Mouse (Mus musculus) hindbrain, embryonic 15.5 days (tissue): ENCODE measurements at regions not wholly inside any gene's neighbourhood (a gene's known extent, or its start where the extent isn't known, plus 50 kb on each side); places are given as distances from the start of the nearest gene placed in this dataset.

Experiments used
- ATAC-seq: fragments of 200-750 bp; cut with Nextera tagmentation; 2 replicates; pipeline ENCODE4 v1.8.0; 2017; ENCODE audit warnings: low read depth, moderate number of reproducible peaks, moderate TSS enrichment; ENCODE audit not compliant: low FRiP score
- H3K27ac ChIP-seq: fragments of 300-500 bp; sonication (generic); replicated peaks from 2 replicates; pipeline ENCODE4 v1.5.1; 2015; ENCODE audit warnings: mild to moderate bottlenecking, inconsistent platforms
- H3K27me3 ChIP-seq: fragments of 300-500 bp; sonication (generic); 2 replicates; pipeline ENCODE4 v1.6.1; 2015; ENCODE audit warnings: control low read depth, inconsistent platforms
- H3K36me3 ChIP-seq: fragments of 300-500 bp; sonication (generic); 2 replicates; pipeline ENCODE4 v1.6.1; 2015; ENCODE audit warnings: control low read depth, inconsistent platforms
- H3K4me1 ChIP-seq: fragments of 300-500 bp; sonication (generic); replicated peaks from 2 replicates; pipeline ENCODE4 v1.6.1; 2015; ENCODE audit warnings: control low read depth, inconsistent platforms
- H3K4me2 ChIP-seq: fragments of 300-500 bp; sonication (generic); 2 replicates; pipeline ENCODE4 v1.6.1; 2015; ENCODE audit warnings: moderate library complexity, mild to moderate bottlenecking, inconsistent platforms
- H3K4me3 ChIP-seq: fragments of 300-500 bp; sonication (generic); 2 replicates; pipeline ENCODE4 v1.5.1; 2015; ENCODE audit warnings: mild to moderate bottlenecking, inconsistent platforms
- H3K9ac ChIP-seq: fragments of 300-500 bp; sonication (generic); 2 replicates; pipeline ENCODE4 v1.6.1; 2015; ENCODE audit warnings: inconsistent platforms
- H3K9me3 ChIP-seq: fragments of 300-500 bp; sonication (generic); 2 replicates; pipeline ENCODE4 v1.6.1; 2016; ENCODE audit warnings: control low read depth, inconsistent platforms
- WGBS: fragments of 180-500 bp; shearing (Covaris S2); methylation state at CpG from one replicate; pipeline ENCODE4 v1.1.7; 2015; 5-methylcytosine and 5-hydroxymethylcytosine counted together

GRCm38 (mm10) chr5:103304975-103305374, 93.8 kb upstream of the Mapk10 start:
- 89% methylated on average over 1 of the region's 1 CpGs for WGBS
- Histone ChIP-seq H3K4me3 (no peak overlapping the region), H3K4me2 (no peak overlapping the region), H3K27me3 (no peaks in the 10 kb centered on the region), H3K4me1 (peaks cover 4% of the 10 kb centered on the region; the same call in 1 of the 2 replicates), H3K27ac (no peak overlapping the region), H3K9me3 (no peaks in the 10 kb centered on the region), H3K9ac (no peak overlapping the region), H3K36me3 (no peaks in the 10 kb centered on the region)
- no peak for ATAC-seq

DNA sequence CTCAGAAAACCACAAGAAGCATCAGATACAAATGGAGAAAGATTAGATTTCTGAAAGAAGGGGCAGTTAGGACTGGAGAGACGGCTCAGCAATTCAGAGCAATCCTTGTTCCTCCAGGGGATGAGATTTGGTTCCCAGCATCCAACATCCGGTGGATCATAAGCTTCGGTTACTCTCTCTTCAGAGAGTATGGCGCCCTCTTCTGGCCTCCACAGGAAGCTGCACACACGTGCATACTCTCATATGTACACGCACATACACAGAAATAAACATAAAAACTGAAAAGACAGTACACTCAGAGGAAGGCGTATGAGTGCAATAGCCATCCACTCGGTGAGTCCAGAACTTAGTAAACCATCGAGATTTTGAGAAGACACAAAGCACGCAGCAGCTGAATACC, 91.6 kb upstream of the Mapk10 start:
- no peak overlapping the region for H3K27ac ChIP-seq
- no peak for ATAC-seq
- whole genome bisulfite sequencing = 95% methylated on average over 10 of the region's 10 CpGs
- H3K9ac ChIP-seq = no peak overlapping the region
- no peaks in the 10 kb centered on the region for H3K9me3 ChIP-seq
- H3K27me3 ChIP-seq = no peaks in the 10 kb centered on the region
- H3K4me2 ChIP-seq = no peak overlapping the region
- no peaks in the 10 kb centered on the region for H3K36me3 ChIP-seq
- H3K4me3 ChIP-seq = no peak overlapping the region
- H3K4me1 ChIP-seq = no peaks in the 10 kb centered on the region

DNA sequence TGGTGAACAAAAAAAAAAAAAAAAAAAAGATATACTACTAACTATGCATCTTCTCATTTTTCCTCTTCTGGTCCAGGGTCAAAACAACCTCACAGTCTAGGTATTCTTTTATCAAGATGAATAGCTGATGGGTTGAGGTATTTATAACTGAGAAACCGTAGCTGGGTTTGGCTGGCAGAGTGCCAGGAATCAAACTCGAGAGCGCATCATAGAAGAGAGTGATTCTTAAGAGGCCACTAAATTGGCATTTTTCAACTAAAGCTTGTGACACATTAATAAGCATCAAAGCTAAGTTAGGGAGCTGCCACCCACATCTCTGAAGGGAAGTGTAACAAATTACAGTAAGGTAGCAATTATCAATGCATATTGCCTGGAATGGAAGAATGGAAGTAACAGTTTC, 90.2 kb upstream of the Mapk10 start:
- no peak for ATAC-seq
- H3K9me3 ChIP-seq = no peaks in the 10 kb centered on the region
- WGBS = 37% methylated on average over 3 of the region's 3 CpGs

GRCm38 (mm10) chr5:103293953-103294352, 82.8 kb upstream of the Mapk10 start:
- ATAC-seq = no peak
- Histone ChIP-seq H3K4me1 (no peaks in the 10 kb centered on the region), H3K9ac (no peak overlapping the region), H3K27ac (0 out of 2 replicates have a peak overlapping the region, but pooled peaks have one; percentile 53), H3K4me2 (no peak overlapping the region), H3K4me3 (no peak overlapping the region), H3K9me3 (no peaks in the 10 kb centered on the region), H3K27me3 (no peaks in the 10 kb centered on the region), H3K36me3 (no peaks in the 10 kb centered on the region)
- WGBS = 72% methylated on average over 3 of the region's 3 CpGs

More for the DNA sequence above, 90.2 kb upstream of the Mapk10 start:
- Histone ChIP-seq H3K9ac (no peak overlapping the region), H3K4me1 (no peaks in the 10 kb centered on the region), H3K4me2 (no peak overlapping the region), H3K27ac (no peak overlapping the region), H3K4me3 (no peak overlapping the region), H3K36me3 (no peaks in the 10 kb centered on the region), H3K27me3 (no peaks in the 10 kb centered on the region)

GRCm38 (mm10) chr5:103291691-103292090, 80.6 kb upstream of the Mapk10 start:
- H3K27me3 ChIP-seq = no peaks in the 10 kb centered on the region
- H3K4me3 ChIP-seq = no peak overlapping the region
- WGBS = 91% methylated on average over 9 of the region's 9 CpGs
- ATAC-seq = no peak
- no peaks in the 10 kb centered on the region for H3K36me3 ChIP-seq
- no peak overlapping the region for H3K27ac ChIP-seq
- H3K9me3 ChIP-seq = no peaks in the 10 kb centered on the region
- H3K9ac ChIP-seq = no peak overlapping the region
- no peaks in the 10 kb centered on the region for H3K4me1 ChIP-seq
- H3K4me2 ChIP-seq = no peak overlapping the region

DNA sequence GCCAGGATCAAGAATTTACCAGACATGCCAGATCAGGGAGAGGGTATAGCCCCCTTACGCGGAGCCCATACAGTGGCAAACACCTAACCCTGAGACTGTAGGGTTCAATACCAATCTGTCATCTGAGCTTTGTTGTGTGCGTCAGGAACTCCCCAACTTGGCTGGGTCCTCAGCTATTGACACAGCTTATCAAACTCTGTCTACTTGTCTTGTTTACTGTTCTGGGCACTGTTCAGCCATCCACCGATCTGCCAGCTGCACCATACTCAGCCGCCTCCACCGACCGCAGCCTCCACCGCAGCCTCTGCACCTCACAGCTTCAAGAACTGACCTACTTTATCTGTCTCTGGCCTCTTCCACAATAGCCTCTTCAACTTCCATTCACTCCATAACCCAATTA, 80.1 kb upstream of the Mapk10 start:
- H3K4me1 ChIP-seq = no peaks in the 10 kb centered on the region
- no peak overlapping the region for H3K4me3 ChIP-seq
- no peaks in the 10 kb centered on the region for H3K9me3 ChIP-seq
- no peaks in the 10 kb centered on the region for H3K36me3 ChIP-seq
- WGBS = 93% methylated on average over 8 of the region's 8 CpGs
- no peak overlapping the region for H3K4me2 ChIP-seq
- H3K27ac ChIP-seq = no peak overlapping the region
- no peaks in the 10 kb centered on the region for H3K27me3 ChIP-seq
- no peak for ATAC-seq
- H3K9ac ChIP-seq = no peak overlapping the region

GRCm38 (mm10) chr5:103269206-103269605, 58.1 kb upstream of the Mapk10 start:
- Histone ChIP-seq H3K27ac (no peak overlapping the region), H3K9me3 (no peaks in the 10 kb centered on the region), H3K4me3 (no peak overlapping the region), H3K27me3 (no peaks in the 10 kb centered on the region), H3K36me3 (no peaks in the 10 kb centered on the region), H3K4me2 (no peak overlapping the region), H3K4me1 (no peaks in the 10 kb centered on the region), H3K9ac (no peak overlapping the region)
- 90% methylated on average over 6 of the region's 6 CpGs for WGBS
- ATAC-seq = no peak

DNA sequence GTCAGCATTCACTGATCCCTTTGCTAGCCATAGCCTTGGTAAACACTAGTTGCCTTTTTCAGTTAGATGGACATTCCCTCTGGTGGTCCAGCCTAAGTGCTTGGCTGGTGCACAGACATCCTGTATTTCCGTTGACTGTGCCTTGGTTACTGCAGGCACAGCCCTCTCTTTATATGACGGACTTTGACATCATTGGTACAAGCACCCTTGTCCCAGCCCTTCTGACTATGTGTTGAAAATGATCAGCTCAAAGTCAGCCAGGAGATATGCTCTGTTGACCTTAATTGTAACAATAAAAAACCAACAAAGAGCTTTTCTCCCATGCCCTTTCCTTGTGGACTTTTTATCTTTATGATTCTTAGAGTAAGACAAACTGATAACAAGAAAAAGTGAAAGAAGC, 53.8 kb upstream of the Mapk10 start:
- no peak overlapping the region for H3K27ac ChIP-seq
- WGBS = 85% methylated on average over 2 of the region's 2 CpGs
- H3K4me2 ChIP-seq = no peak overlapping the region
- H3K27me3 ChIP-seq = no peaks in the 10 kb centered on the region
- no peaks in the 10 kb centered on the region for H3K36me3 ChIP-seq
- ATAC-seq = no peak
- H3K4me1 ChIP-seq = no peaks in the 10 kb centered on the region
- H3K9ac ChIP-seq = no peak overlapping the region
- H3K9me3 ChIP-seq = no peaks in the 10 kb centered on the region
- H3K4me3 ChIP-seq = no peak overlapping the region

GRCm38 (mm10) chr5:103261406-103261805, 50.3 kb upstream of the Mapk10 start:
- 89% methylated on average over 10 of the region's 10 CpGs for WGBS
- ATAC-seq = no peak

More at GRCm38 (mm10) chr5:103261406-103261805, 50.3 kb upstream of the Mapk10 start:
- H3K9ac ChIP-seq = no peak overlapping the region
- H3K27me3 ChIP-seq = no peaks in the 10 kb centered on the region
- H3K36me3 ChIP-seq = no peaks in the 10 kb centered on the region
- no peaks in the 10 kb centered on the region for H3K4me1 ChIP-seq
- no peak overlapping the region for H3K4me3 ChIP-seq
- H3K27ac ChIP-seq = no peak overlapping the region
- H3K4me2 ChIP-seq = no peak overlapping the region
- no peaks in the 10 kb centered on the region for H3K9me3 ChIP-seq
